Mouse (Mus musculus) midbrain, embryonic 11.5 days (tissue): ENCODE measurements at regions not wholly inside any gene's neighbourhood (a gene's known extent, or its start where the extent isn't known, plus 50 kb on each side); places are given as distances from the start of the nearest gene placed in this dataset.

Experiments used
- ATAC-seq: fragments of 200-750 bp; cut with Nextera tagmentation; 2 replicates; pipeline ENCODE4 v1.8.0; 2017; ENCODE audit warnings: moderate TSS enrichment, moderate library complexity; ENCODE audit not compliant: low FRiP score
- DNase-seq: peaks from one replicate; pipeline ENCODE4 v3.0.0; 2015; ENCODE audit warnings: low spot score; ENCODE audit errors: missing footprints
- H3K27ac ChIP-seq: fragments of 300-500 bp; sonication (generic); 2 replicates; pipeline ENCODE4 v1.5.1; 2014; ENCODE audit warnings: low read depth, low read length
- H3K27me3 ChIP-seq: fragments of 300-500 bp; sonication (generic); 2 replicates; pipeline ENCODE4 v1.6.1; 2014; ENCODE audit warnings: mild to moderate bottlenecking, low read length, moderate library complexity, mixed read lengths; ENCODE audit not compliant: control insufficient read depth, insufficient read depth
- H3K36me3 ChIP-seq: fragments of 300-500 bp; sonication (generic); 2 replicates; pipeline ENCODE4 v1.6.1; 2014; ENCODE audit warnings: mild to moderate bottlenecking, low read length, moderate library complexity, mixed read lengths; ENCODE audit not compliant: control insufficient read depth, insufficient read depth
- H3K4me1 ChIP-seq: fragments of 300-500 bp; sonication (generic); 2 replicates; pipeline ENCODE4 v1.6.1; 2014; ENCODE audit warnings: low read length; ENCODE audit not compliant: control insufficient read depth, insufficient read depth
- H3K4me2 ChIP-seq: fragments of 300-500 bp; sonication (generic); 2 replicates; pipeline ENCODE4 v1.6.1; 2014; ENCODE audit warnings: mild to moderate bottlenecking, moderate library complexity
- H3K4me3 ChIP-seq: fragments of 300-500 bp; sonication (generic); 2 replicates; pipeline ENCODE4 v1.5.1; 2014; ENCODE audit warnings: low read depth, low read length
- H3K9ac ChIP-seq: fragments of 300-500 bp; sonication (generic); 2 replicates; pipeline ENCODE4 v1.6.1; 2014; ENCODE audit warnings: low read length
- H3K9me3 ChIP-seq: fragments of 300-500 bp; sonication (generic); 2 replicates; pipeline ENCODE4 v1.6.1; 2016; ENCODE audit warnings: low read length; ENCODE audit not compliant: control insufficient read depth
- WGBS: fragments of 180-500 bp; shearing (Covaris S2); extraction: QIAGEN DNeasy Blood & Tissue Kit; methylation state at CpG from one replicate; pipeline ENCODE4 v1.1.7; 2014; 5-methylcytosine and 5-hydroxymethylcytosine counted together

DNA sequence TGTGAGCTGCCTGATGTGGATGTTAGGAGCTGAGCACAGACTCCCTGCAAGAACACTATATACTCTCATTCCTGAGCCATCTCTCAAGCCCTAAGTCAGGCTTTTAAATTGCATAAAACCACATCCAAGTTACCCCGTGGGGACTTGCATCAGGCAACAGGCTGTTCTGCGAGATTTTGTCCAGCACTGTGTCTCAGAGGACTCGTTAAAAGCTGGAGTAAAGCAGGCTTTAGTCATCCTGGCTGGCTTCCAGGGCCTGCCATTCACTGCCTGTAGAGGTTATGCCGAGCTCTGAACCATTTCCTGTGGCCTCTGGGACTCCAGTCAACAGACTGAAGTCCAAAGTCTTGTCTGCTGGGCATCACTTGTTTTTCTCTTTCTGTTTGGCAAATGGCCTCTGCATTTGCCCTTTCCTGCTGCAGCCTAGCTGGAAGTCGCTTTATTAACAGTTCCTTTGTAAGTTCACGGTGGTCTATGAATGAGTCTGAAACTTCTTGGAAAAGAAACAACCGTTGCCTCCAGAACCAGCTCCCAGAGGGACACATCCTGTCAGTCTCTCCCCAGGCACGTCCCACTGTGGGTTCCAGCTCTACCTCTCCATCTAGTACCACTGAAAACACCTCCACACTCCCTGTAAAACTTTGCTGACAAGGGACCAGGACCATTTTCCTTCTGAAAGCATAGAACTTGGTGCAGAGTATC is 61.8 kb upstream of the C1qtnf3 start:
- WGBS: 73% methylated on average over 8 of the region's 8 CpGs
- no peak for DNase-seq
- no peaks in the 10 kb centered on the region for H3K36me3 ChIP-seq

DNA sequence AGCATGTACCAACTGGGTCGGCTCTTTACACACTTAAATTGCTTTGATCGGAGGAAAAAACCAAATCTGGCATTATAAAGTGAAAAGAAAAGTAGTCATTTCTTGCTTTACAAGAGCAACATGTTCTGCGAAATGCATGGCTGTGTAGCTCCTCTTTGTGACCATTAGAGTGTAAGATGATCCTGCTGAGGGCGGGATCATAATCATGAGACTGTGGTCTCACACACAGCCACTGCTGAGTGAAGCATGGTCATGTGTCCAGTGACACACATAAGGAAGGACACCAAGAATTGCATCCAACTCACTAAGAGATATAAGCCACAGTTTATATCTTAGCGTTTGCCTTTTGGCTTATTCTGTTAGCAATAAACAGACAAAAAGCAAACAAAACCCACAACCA is 53.8 kb upstream of the C1qtnf3 start:
- Histone ChIP-seq H3K9ac (no peak overlapping the region), H3K27ac (no peak overlapping the region), H3K27me3 (no peaks in the 10 kb centered on the region), H3K36me3 (no peaks in the 10 kb centered on the region), H3K9me3 (no peaks in the 10 kb centered on the region), H3K4me1 (no peaks in the 10 kb centered on the region), H3K4me3 (no peak overlapping the region), H3K4me2 (no peak overlapping the region)
- ATAC-seq: no peak
- DNase-seq: no peak
- WGBS: 89% methylated on average over 5 of the region's 5 CpGs

More for the DNA sequence above, 61.8 kb upstream of the C1qtnf3 start:
- H3K4me3 ChIP-seq: no peak overlapping the region
- no peak overlapping the region for H3K4me2 ChIP-seq
- H3K27ac ChIP-seq: no peak overlapping the region
- no peaks in the 10 kb centered on the region for H3K27me3 ChIP-seq
- H3K4me1 ChIP-seq: no peaks in the 10 kb centered on the region
- H3K9me3 ChIP-seq: no peaks in the 10 kb centered on the region
- H3K9ac ChIP-seq: no peak overlapping the region
- ATAC-seq: no peak

DNA sequence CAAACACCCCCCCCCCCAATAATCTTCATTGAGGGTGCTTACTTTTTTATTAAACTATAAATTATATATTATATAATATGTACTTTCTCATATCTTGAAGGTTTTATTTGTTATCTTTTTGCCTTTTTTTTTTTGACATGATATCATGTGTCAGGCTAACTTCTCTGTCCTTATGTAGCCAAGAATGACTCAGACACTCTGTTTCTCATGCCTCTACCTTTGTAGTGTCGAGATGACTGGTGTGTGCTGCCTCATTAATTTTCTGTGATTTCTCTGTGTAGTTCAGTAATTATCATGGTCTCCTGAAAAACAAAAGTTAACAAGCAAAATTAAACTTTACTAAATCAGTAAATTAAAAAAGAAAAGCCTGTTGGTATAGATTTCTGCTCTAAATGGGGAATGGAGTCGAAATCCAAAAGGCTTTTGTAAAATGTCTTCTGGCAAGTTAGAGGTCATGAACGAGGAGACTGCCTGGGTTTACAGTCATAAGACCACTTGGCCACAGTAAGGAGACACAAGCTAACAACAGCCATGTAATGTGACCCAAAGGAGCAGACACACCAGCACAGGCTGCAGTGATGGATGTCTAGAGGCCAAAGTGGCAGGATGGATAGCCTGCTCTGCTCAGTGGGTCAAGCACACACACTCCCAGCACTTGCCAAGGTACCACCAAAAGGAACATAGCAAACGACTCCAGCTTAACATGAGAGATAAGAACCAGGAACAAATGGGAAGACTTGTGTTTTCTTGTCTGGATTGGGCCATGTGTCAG is 53.2 kb upstream of the C1qtnf3 start:
- Histone ChIP-seq H3K4me1 (no peaks in the 10 kb centered on the region), H3K27me3 (no peaks in the 10 kb centered on the region), H3K27ac (no peak overlapping the region), H3K4me3 (no peak overlapping the region), H3K36me3 (no peaks in the 10 kb centered on the region), H3K9me3 (no peaks in the 10 kb centered on the region), H3K4me2 (no peak overlapping the region), H3K9ac (no peak overlapping the region)
- ATAC-seq (no peak), DNase-seq (no peak)
- 83% methylated on average over 4 of the region's 4 CpGs for WGBS

DNA sequence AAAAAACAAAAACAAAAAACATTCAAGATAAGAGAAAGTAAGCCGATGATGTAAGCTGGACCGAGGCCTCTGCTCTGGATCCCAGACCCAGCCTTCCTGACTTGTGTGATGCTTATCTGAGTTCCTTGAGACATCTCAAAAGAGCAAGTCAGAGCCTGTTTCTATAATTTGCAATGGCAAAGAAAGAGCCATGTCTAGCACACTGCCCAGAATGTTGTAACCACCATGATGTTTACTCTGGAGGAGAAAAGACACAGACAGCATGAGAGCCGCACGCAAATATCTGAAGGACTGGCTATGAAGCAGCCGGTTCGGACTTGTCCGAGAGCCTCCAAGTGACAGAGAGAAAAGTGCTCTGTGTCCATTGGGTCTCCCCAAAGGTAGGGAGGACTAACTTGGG is 52.2 kb upstream of the C1qtnf3 start:
- Histone ChIP-seq H3K4me1 (no peaks in the 10 kb centered on the region), H3K4me3 (no peak overlapping the region), H3K9ac (no peak overlapping the region), H3K36me3 (no peaks in the 10 kb centered on the region), H3K4me2 (no peak overlapping the region), H3K27ac (no peak overlapping the region), H3K27me3 (no peaks in the 10 kb centered on the region), H3K9me3 (no peaks in the 10 kb centered on the region)
- DNase-seq (no peak), ATAC-seq (no peak)
- 92% methylated on average over 7 of the region's 7 CpGs for WGBS

DNA sequence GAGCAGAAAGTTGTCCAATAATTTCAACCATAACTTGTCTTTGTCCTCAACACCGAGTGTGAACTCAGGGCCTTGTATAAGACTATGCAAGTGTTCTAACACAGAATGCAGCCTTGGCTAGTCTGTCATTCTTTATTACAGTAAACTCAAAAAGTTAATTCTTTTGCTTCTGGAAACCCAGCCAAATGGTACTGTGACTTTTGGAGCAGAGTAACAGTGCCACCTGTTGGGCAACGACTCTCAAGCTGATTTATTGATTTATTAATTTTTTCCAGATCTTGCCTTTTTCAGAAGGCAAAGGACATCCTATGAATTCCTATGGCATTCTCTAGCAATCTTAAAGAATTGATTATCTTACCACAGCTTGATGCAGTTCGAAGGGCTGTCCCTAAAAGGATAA is 51.1 kb upstream of the C1qtnf3 start:
- peak; percentile 88 for DNase-seq
- 51% methylated on average over 3 of the region's 3 CpGs for WGBS

DNA sequence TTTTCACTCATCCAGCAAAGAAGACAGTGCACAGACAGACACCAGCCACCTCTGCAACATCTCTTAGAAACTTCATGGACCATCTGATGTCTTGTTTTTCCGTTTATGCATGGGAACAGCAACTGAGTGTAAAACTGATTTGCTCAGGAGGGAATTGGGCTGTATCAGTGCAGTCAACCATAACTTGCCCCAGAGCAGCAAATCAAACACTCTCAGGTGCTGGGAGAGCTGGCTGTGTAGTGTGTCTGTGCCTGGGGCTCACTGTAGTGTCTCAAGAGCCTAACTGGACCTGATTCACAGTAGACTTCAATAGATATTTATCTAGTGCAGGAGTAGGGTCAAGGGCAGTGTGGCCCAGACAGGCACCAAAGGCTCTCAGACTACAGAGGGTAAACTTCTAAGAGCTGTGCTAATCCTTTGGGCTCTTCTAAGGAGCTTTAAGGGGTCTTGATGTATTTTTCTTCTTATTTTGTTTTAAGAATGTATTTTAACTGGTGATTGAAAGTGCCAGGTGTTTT is 50.3 kb upstream of the C1qtnf3 start:
- no peaks in the 10 kb centered on the region for H3K36me3 ChIP-seq
- H3K4me2 ChIP-seq: no peak overlapping the region
- 56% methylated on average over 1 of the region's 1 CpGs for WGBS
- no peak overlapping the region for H3K9ac ChIP-seq
- H3K9me3 ChIP-seq: no peaks in the 10 kb centered on the region
- no peaks in the 10 kb centered on the region for H3K4me1 ChIP-seq
- no peak overlapping the region for H3K4me3 ChIP-seq
- ATAC-seq (no peak), DNase-seq (no peak)
- no peak overlapping the region for H3K27ac ChIP-seq
- H3K27me3 ChIP-seq: no peaks in the 10 kb centered on the region

More for the DNA sequence above, 51.1 kb upstream of the C1qtnf3 start:
- H3K9me3 ChIP-seq: no peaks in the 10 kb centered on the region
- no peaks in the 10 kb centered on the region for H3K36me3 ChIP-seq
- H3K4me2 ChIP-seq: no peak overlapping the region
- H3K4me1 ChIP-seq: no peaks in the 10 kb centered on the region
- no peaks in the 10 kb centered on the region for H3K27me3 ChIP-seq
- H3K4me3 ChIP-seq: no peak overlapping the region
- H3K27ac ChIP-seq: no peak overlapping the region
- H3K9ac ChIP-seq: no peak overlapping the region
- no peak for ATAC-seq
